Mouse (Mus musculus) midbrain, embryonic 16.5 days (tissue): ENCODE measurements around the gene Per2. TPM values are rescaled to one million over a fixed set of nuclear protein-coding genes. Genes with fewer than 3 reads are reported as not detected.

Experiments used
- ATAC-seq: fragments of 200-750 bp; cut with Nextera tagmentation; 2 replicates; pipeline ENCODE4 v1.8.0; 2017; ENCODE audit warnings: moderate TSS enrichment
- H3K27ac ChIP-seq: fragments of 300-500 bp; sonication (generic); 2 replicates; pipeline ENCODE4 v1.5.1; 2014; ENCODE audit warnings: mild to moderate bottlenecking, low read length, mixed read lengths
- H3K27me3 ChIP-seq: fragments of 300-500 bp; sonication (generic); 2 replicates; pipeline ENCODE4 v1.6.1; 2014; ENCODE audit warnings: low read depth, low read length, mixed read lengths; ENCODE audit not compliant: control insufficient read depth, insufficient read depth
- H3K36me3 ChIP-seq: fragments of 300-500 bp; sonication (generic); 2 replicates; pipeline ENCODE4 v1.6.1; 2014; ENCODE audit warnings: mild to moderate bottlenecking, low read length, moderate library complexity, mixed read lengths; ENCODE audit not compliant: control insufficient read depth, insufficient read depth
- H3K4me1 ChIP-seq: fragments of 300-500 bp; sonication (generic); 2 replicates; pipeline ENCODE4 v1.6.1; 2014; ENCODE audit warnings: mild to moderate bottlenecking, low read length, mixed read lengths; ENCODE audit not compliant: control insufficient read depth, insufficient read depth
- H3K4me2 ChIP-seq: fragments of 300-500 bp; sonication (generic); 2 replicates; pipeline ENCODE4 v1.6.1; 2014; ENCODE audit warnings: mild to moderate bottlenecking, low read length, mixed read lengths
- H3K4me3 ChIP-seq: fragments of 300-500 bp; sonication (generic); 2 replicates; pipeline ENCODE4 v1.5.1; 2014; ENCODE audit warnings: low read depth, mild to moderate bottlenecking, low read length, moderate library complexity, mixed read lengths
- H3K9ac ChIP-seq: fragments of 300-500 bp; sonication (generic); 2 replicates; pipeline ENCODE4 v1.6.1; 2014; ENCODE audit warnings: low read depth, low read length, mixed read lengths
- H3K9me3 ChIP-seq: fragments of 300-500 bp; sonication (generic); replicated peaks from 2 replicates; pipeline ENCODE4 v1.6.1; 2014; ENCODE audit warnings: mild to moderate bottlenecking, low read length, mixed read lengths; ENCODE audit not compliant: control insufficient read depth, poor library complexity, severe bottlenecking
- WGBS: fragments of 180-500 bp; shearing (Covaris S2); extraction: QIAGEN DNeasy Blood & Tissue Kit; methylation state at CpG from one replicate; pipeline ENCODE4 v1.1.7; 2014; 5-methylcytosine and 5-hydroxymethylcytosine counted together
- polyA plus RNA-seq: library from polyadenylated mRNA; unstranded; fragments of >200 nt; fragmentation: Nextera tagmentation; extraction: Ambion mirVana; gene quantifications from 2 replicates; pipeline ENCODE4 v1.2.1, GENCODE M21; 2015

Gene Per2
- polyA plus RNA-seq, 1 experiment from 2014 or later, result 4.5 TPM

DNA sequence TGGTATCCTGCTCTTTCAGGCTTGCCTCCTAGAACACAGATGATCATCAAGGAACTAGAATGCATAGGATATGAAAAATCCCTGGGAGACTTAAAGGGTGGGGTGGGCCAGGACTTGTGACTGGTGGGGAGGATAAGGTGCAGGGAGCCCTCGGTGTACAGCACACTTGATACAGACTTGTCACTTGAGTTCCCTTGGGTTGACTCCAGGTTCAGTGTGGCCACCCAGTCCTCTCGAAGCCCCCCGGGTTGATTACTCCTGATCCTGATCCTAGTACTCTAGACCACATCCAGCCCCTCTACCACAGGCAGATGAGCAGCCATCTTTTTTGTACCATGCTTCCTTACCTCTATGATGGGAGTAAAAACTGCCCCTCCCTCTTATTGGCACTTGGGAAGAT is 4.2 kb downstream of the Per2 start:
- Histone ChIP-seq H3K27ac (no peak overlapping the region), H3K4me3 (no peak overlapping the region), H3K9ac (no peak overlapping the region), H3K9me3 (no peaks in the 10 kb centered on the region), H3K27me3 (no peaks in the 10 kb centered on the region), H3K4me1 (peaks cover 17% of the 10 kb centered on the region), H3K36me3 (no peaks in the 10 kb centered on the region), H3K4me2 (no peak overlapping the region)
- ATAC-seq, result no peak
- 93% methylated on average over 3 of the region's 3 CpGs for WGBS

DNA sequence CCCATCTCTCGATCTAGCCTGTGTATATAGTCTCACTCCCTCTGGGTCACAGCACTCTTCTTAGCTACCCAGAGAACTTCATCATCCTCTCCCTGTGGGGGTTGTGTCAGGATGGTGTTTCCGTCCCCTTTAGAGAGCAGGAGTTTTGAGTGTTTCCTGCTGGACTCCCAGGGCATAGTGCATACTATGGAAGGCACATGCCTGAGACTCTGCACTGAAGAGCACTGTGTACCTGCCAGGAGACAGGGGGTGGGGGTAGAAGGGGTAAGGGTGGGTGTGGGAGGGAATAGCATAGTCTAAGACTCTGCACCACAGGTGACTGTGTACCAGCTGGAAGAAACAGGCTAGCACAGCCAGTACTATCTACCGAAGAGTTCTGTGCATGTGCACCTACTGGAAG is 4.8 kb downstream of the Per2 start:
- Histone ChIP-seq H3K4me1 (peaks cover 17% of the 10 kb centered on the region), H3K9me3 (no peaks in the 10 kb centered on the region), H3K36me3 (no peaks in the 10 kb centered on the region; the same call in 1 of the 2 replicates), H3K27me3 (no peaks in the 10 kb centered on the region), H3K9ac (no peak overlapping the region), H3K4me3 (no peak overlapping the region), H3K27ac (no peak overlapping the region), H3K4me2 (no peak overlapping the region)
- no peak for ATAC-seq
- 91% methylated on average over 3 of the region's 3 CpGs for WGBS

GRCm38 (mm10) chr1:91453932-91454331 is 5.2 kb downstream of the Per2 start:
- no peak overlapping the region for H3K27ac ChIP-seq
- H3K4me3 ChIP-seq, result no peak overlapping the region
- no peak overlapping the region for H3K4me2 ChIP-seq
- H3K4me1 ChIP-seq, result peaks cover 17% of the 10 kb centered on the region
- WGBS, result 88% methylated on average over 9 of the region's 9 CpGs
- peaks cover 2% of the 10 kb centered on the region; the same call in 1 of the 2 replicates for H3K36me3 ChIP-seq
- H3K27me3 ChIP-seq, result no peaks in the 10 kb centered on the region
- no peaks in the 10 kb centered on the region for H3K9me3 ChIP-seq
- no peak for ATAC-seq
- no peak overlapping the region for H3K9ac ChIP-seq

GRCm38 (mm10) chr1:91451547-91452084 is 7.5 kb downstream of the Per2 start:
- Histone ChIP-seq H3K4me3 (no peak overlapping the region), H3K4me2 (no peak overlapping the region), H3K36me3 (peaks cover 20% of the 10 kb centered on the region), H3K4me1 (peaks cover 1% of the 10 kb centered on the region; the same call in 1 of the 2 replicates), H3K9ac (no peak overlapping the region), H3K27ac (no peak overlapping the region), H3K9me3 (no peaks in the 10 kb centered on the region), H3K27me3 (no peaks in the 10 kb centered on the region)
- 67% methylated on average over 5 of the region's 5 CpGs for WGBS
- ATAC-seq, result no peak

DNA sequence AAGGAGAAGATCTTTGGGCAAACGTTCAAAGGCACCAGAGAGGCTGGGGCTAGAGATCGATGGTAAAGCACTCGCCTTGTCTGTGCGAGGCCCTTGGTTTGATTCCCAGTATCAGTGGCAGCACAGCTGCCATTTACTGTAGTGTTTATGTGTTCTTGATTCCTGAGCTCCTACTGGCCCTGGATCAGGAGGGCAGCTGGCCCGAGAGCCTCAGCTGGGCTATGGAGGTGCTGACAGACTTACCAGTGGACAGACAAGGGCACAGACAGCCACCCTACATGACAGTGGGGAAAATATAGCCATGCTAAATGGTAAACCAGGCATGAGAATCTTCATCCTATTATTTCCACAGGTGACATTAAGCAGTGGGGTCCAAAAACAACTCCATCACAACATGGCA is 8.3 kb downstream of the Per2 start:
- Histone ChIP-seq H3K4me3 (no peak overlapping the region), H3K4me1 (no peaks in the 10 kb centered on the region), H3K4me2 (no peak overlapping the region), H3K27me3 (no peaks in the 10 kb centered on the region), H3K9me3 (no peaks in the 10 kb centered on the region), H3K9ac (no peak overlapping the region), H3K36me3 (peaks cover 22% of the 10 kb centered on the region), H3K27ac (no peak overlapping the region)
- WGBS, result 89% methylated on average over 5 of the region's 5 CpGs
- no peak for ATAC-seq

DNA sequence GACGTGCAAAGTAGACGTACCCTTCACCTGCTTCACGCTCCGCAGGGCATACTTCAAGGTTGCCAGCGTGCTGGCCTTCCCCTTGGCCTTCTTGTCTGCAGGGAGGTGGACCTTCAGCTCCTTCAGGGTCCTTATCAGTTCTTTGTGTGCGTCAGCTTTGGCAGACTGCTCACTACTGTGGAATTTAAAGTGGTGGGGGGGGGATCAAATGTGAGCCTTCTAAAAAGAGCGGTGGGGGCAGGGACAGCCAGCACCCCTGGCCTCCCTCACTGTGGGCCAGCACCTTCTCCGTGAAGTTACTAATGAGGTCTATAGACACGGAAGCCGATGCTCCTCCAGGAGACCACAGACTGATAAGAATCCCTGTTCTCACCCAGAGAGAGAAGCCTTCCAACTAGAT is 10.4 kb downstream of the Per2 start:
- Histone ChIP-seq H3K9ac (no peak overlapping the region), H3K9me3 (no peaks in the 10 kb centered on the region), H3K27ac (no peak overlapping the region), H3K4me3 (no peak overlapping the region), H3K27me3 (no peaks in the 10 kb centered on the region), H3K36me3 (peaks cover 33% of the 10 kb centered on the region), H3K4me1 (no peaks in the 10 kb centered on the region), H3K4me2 (no peak overlapping the region)
- 96% methylated on average over 10 of the region's 10 CpGs for WGBS
- no peak for ATAC-seq

DNA sequence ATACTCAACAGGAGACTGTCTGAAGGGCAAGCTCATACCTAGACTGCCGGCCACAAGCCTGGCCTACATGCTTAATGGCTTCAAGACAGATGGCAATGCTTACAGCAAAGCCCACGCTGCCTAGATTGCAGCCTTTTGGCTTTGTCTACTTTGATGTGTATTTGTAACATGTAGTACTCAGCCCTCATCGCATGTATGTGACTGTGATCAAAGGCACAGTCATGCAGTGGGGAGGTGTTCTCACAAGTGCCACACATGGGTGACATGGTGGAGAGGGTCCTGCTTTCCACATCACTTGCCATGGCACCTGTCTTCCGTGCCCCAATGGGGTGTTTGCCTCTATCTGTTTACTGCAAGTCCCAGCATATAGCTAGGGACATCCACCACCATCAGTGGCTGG is 12.6 kb downstream of the Per2 start:
- no peak overlapping the region for H3K4me2 ChIP-seq
- H3K4me1 ChIP-seq, result no peaks in the 10 kb centered on the region
- H3K27me3 ChIP-seq, result no peaks in the 10 kb centered on the region
- no peak overlapping the region for H3K4me3 ChIP-seq
- H3K27ac ChIP-seq, result no peak overlapping the region
- ATAC-seq, result no peak
- WGBS, result 94% methylated on average over 4 of the region's 4 CpGs
- H3K9ac ChIP-seq, result no peak overlapping the region
- H3K9me3 ChIP-seq, result no peaks in the 10 kb centered on the region
- peaks cover 36% of the 10 kb centered on the region for H3K36me3 ChIP-seq

DNA sequence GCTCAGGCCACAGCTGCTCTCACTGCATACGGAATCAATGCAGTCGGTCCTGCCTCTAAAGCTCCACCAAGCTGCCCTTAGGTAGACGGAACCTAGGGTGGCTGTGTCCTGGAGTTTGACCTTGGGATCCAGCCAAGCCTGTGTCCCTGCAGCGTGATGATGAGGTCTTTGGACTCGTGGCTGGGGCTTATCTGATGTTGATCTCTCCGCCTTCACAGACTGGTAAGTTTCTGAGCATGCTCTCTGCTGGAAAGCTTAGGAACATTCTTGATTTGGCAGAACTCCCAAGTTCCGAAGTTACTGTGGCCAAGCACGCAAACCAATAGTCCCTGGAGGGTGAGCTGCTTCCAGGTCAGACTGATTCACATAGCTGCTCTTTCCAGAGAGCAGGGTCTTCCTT is 13.1 kb downstream of the Per2 start:
- Histone ChIP-seq H3K4me3 (no peak overlapping the region), H3K4me2 (no peak overlapping the region), H3K27me3 (no peaks in the 10 kb centered on the region), H3K9ac (no peak overlapping the region), H3K36me3 (peaks cover 36% of the 10 kb centered on the region), H3K27ac (no peak overlapping the region), H3K9me3 (no peaks in the 10 kb centered on the region), H3K4me1 (no peaks in the 10 kb centered on the region)
- WGBS, result 84% methylated on average over 8 of the region's 8 CpGs
- ATAC-seq, result no peak

DNA sequence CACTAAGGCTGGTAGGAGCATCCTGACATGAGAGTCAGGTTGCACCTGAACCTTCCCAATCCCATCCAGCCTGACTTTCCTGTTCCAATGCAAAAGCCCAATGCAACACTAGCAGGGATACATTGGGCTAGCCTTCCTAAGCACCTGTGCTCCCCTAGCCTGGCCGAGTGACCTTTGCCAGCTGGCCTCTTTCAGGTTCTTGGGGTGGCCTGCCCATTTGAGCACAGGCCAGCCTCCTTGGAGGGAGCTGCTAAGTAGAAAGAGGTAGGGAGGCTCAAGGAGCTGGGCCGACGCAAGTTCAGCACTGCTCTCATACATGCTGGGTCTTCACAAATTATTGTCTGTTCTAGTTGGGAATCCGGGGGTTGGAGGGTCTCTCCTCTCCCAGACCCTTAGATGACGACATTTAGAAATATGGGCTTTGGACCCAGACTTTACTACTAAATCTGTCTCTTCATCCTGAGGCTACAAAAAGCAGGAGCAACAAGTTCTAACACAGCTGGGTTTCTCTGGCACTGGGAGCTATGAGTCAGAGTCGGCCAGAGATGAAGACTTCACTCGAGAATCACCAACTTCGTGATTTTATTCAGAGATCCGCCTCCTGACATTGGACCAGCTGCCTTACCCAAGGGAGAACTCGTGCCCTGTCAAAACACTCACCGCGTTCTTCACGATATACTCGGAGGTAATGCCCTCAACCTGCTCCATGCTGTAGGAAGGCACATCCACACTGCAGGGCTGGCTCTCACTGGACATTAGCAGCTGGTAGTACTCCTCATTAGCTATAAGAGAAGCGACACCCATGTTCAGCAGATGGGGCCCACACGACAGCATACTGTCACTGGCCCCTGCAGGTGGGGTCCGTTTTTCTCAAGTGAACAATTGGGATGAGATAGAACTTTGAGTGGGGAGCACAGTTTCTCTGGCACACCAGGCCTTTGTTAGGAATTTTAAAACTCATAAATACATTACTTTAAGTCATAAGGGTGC is 14.0 kb downstream of the Per2 start:
- H3K4me3 ChIP-seq, result no peak overlapping the region
- H3K9ac ChIP-seq, result no peak overlapping the region
- H3K4me2 ChIP-seq, result no peak overlapping the region
- H3K27me3 ChIP-seq, result no peaks in the 10 kb centered on the region
- no peaks in the 10 kb centered on the region for H3K9me3 ChIP-seq
- no peaks in the 10 kb centered on the region for H3K4me1 ChIP-seq
- ATAC-seq, result no peak
- 93% methylated on average over 17 of the region's 17 CpGs for WGBS
- peaks cover 38% of the 10 kb centered on the region for H3K36me3 ChIP-seq
- no peak overlapping the region for H3K27ac ChIP-seq
